Mouse (Mus musculus) embryonic facial prominence, embryonic 10.5 days (tissue): ENCODE measurements around the gene Thoc7. TPM values are rescaled to one million over a fixed set of nuclear protein-coding genes. Genes with fewer than 3 reads are reported as not detected.
"Not testable (repeated sequence)": the region's sequence is repeated elsewhere in the genome, so short reads cannot be mapped to it uniquely, and the experiment has no call there.

Experiments used
- DNase-seq: peaks from one replicate; pipeline ENCODE4 v3.0.0-alpha.2; 2017; ENCODE audit warnings: low spot score
- H3K27ac ChIP-seq: fragments of 300-500 bp; sonication (generic); replicated peaks from 2 replicates; pipeline ENCODE4 v1.5.1; 2016; ENCODE audit warnings: mild to moderate bottlenecking
- H3K27me3 ChIP-seq: fragments of 300-500 bp; sonication (generic); replicated peaks from 2 replicates; pipeline ENCODE4 v1.6.1; 2016; ENCODE audit warnings: low read depth, mild to moderate bottlenecking; ENCODE audit not compliant: poor library complexity, severe bottlenecking
- H3K36me3 ChIP-seq: fragments of 300-500 bp; sonication (generic); replicated peaks from 2 replicates; pipeline ENCODE4 v1.6.1; 2016; ENCODE audit warnings: mild to moderate bottlenecking, moderate library complexity
- H3K4me1 ChIP-seq: fragments of 300-500 bp; sonication (generic); 2 replicates; pipeline ENCODE4 v1.6.1; 2016
- H3K4me3 ChIP-seq: fragments of 300-500 bp; sonication (generic); 2 replicates; pipeline ENCODE4 v1.5.1; 2016; ENCODE audit warnings: mild to moderate bottlenecking, moderate library complexity
- H3K9me3 ChIP-seq: fragments of 300-500 bp; sonication (generic); 2 replicates; pipeline ENCODE4 v1.6.1; 2016; ENCODE audit warnings: mild to moderate bottlenecking
- WGBS: fragments of 180-500 bp; shearing (Covaris S2); methylation state at CpG from one replicate; pipeline ENCODE4 v1.1.7; 2016; 5-methylcytosine and 5-hydroxymethylcytosine counted together
- polyA plus RNA-seq: library from polyadenylated mRNA; unstranded; fragments of >200 nt; fragmentation: Nextera tagmentation; extraction: Ambion mirVana; gene quantifications from 2 replicates; pipeline ENCODE4 v1.2.1, GENCODE M21; 2016

Thoc7 gene
- polyA plus RNA-seq, 1 experiment from 2014 or later, result 236 TPM

DNA sequence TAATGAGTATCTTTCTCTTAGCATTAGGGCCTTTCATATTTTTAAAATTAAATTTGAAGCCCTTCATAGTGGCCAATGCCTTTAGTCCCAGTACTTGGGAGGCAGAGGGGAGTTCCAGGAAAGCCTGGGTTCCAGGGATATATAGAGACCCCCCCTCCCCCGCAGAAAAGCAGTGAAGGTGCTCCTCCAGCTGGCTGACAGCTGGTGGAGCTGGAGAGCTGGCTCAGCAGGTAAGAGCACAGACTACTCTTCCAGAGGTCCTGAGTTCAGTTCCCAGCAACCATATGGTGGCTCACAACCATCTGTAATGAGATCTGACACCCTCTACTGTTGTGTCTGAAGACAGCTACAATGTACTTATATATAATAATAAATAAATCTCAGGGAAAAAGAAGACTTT is 6.0 kb upstream of the Thoc7 start:
- Histone ChIP-seq H3K4me3 (no peak overlapping the region), H3K27ac (no peak overlapping the region), H3K27me3 (no peaks in the 10 kb centered on the region), H3K36me3 (no peaks in the 10 kb centered on the region), H3K9me3 (no peaks in the 10 kb centered on the region), H3K4me1 (0 out of 2 replicates have a peak, but pooled peaks cover 2% of the 10 kb centered on the region)
- DNase-seq, result no peak
- WGBS, result 39% methylated on average over 1 of the region's 1 CpGs

DNA sequence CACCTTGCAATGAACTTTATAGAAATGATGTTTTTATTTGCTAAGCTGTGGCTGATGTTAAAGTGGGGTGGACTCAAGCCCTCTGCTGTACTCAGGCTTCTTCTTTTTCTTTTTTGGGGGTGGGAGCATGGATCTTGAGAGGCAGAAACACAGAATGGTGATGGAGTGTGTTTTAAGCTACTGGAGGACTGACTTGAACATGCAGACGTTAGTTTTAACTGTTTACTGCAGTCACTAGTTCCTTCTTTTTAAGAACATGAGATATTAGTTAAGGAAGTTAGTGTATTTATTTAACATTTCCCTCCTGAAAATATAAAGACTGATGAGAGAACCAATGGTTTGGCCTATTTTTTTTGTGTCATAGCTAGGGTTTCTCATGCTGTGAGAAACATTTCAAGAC is 1.9 kb upstream of the Thoc7 start:
- H3K27ac ChIP-seq, result no peak overlapping the region
- peaks cover 20% of the 10 kb centered on the region for H3K4me1 ChIP-seq
- no peaks in the 10 kb centered on the region for H3K9me3 ChIP-seq
- DNase-seq, result no peak
- no peaks in the 10 kb centered on the region for H3K36me3 ChIP-seq
- WGBS, result 75% methylated on average over 1 of the region's 1 CpGs
- no peaks in the 10 kb centered on the region for H3K27me3 ChIP-seq
- H3K4me3 ChIP-seq, result no peak overlapping the region

DNA sequence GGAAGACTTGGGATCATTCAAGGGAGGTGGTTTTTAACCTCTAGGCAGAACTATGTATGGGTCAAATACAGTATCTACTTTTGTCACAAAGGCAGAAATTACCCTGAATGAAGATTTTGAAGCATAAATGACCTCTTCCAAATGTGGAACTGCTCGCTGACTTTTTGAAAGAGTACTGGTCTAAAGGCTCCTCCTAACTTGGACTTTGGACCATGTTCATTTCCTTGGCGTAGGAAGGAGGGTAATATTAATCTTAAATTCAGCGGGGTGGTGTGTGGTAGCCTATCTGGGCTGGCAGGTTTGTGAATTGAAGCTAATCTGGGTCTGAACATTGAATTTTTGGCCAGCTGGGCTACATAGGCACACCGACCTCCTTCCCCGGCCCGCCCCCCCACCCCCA is 824 bp upstream of the Thoc7 start:
- Histone ChIP-seq H3K4me1 (peaks cover 25% of the 10 kb centered on the region), H3K27me3 (no peaks in the 10 kb centered on the region), H3K27ac (no peak overlapping the region), H3K36me3 (peaks cover 4% of the 10 kb centered on the region), H3K9me3 (no peaks in the 10 kb centered on the region), H3K4me3 (no peak overlapping the region)
- DNase-seq, result no peak
- 92% methylated on average over 6 of the region's 6 CpGs for WGBS

DNA sequence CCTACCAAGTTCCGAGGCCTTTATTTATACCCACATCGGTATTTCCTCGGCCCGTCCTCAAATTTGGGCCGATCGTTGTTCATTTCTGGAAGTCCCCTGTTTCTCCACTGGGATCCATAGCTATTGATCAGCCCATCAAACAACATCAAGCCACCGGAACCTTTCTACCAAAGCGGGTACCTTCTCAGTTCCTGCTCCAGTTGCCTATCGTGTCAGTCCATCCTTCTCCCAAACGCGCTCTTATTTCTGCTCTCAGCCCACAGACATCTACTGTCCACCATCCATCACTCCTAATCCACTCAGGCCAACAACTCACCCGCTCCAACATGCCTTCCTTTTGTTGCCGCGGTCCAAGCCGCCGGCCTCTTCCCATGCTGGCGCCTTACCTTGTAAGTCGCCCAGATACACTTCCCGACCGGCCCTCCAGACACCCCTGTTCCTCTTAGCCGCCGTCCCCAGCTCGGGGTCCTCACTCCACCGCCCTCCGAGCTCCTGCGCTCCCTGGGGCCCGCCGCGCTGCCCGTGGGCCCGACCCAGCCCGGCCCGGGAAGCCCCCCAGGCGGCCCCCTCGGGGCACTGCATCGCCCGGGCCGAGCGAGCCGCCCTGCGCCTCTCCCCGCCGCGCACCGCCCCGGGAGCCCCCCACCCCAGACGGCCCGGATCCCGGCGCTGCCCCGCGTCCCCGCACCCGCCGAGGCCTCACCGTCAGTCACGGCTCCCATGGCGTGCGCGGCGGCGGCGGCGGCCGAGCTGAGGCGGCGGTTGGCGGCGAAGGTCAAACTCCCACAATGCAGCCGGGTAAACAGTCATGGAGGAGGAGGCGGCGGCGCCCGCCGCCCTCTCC is 948 bp downstream of the Thoc7 start:
- Histone ChIP-seq H3K27ac (peak overlapping the region; percentile 100), H3K27me3 (no peaks in the 10 kb centered on the region), H3K4me1 (peaks cover 25% of the 10 kb centered on the region), H3K36me3 (peaks cover 16% of the 10 kb centered on the region), H3K9me3 (no peaks in the 10 kb centered on the region), H3K4me3 (peak overlapping the region; percentile 94)
- under 1% methylated on average over 75 of the region's 75 CpGs for WGBS
- DNase-seq, result peak; percentile 82

DNA sequence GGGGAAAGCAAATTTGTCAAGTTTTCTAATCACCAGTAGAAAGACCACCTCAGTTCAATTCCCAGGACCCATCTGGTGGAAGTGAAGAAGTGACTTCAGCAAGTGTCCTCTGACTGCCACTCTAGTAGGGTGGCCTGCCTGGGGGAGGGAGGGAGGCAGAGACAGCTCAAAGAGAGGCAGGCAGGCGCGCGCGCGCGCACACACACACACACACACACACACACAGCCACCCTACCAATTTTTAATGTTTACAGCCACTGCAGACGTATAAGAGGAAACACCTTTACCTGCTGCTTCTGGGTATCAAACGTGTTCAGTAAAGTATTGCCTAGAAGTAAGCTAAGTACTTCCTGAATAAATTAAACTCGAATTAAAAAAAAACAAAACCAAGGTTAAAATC is 1.6 kb downstream of the Thoc7 start:
- Histone ChIP-seq H3K27ac (peak overlapping the region; percentile 100), H3K4me1 (peaks cover 25% of the 10 kb centered on the region), H3K4me3 (peak overlapping the region; percentile 94), H3K9me3 (no peaks in the 10 kb centered on the region), H3K36me3 (peaks cover 23% of the 10 kb centered on the region), H3K27me3 (no peaks in the 10 kb centered on the region)
- 0% methylated on average over 9 of the region's 9 CpGs for WGBS
- DNase-seq, result peak; percentile 72

DNA sequence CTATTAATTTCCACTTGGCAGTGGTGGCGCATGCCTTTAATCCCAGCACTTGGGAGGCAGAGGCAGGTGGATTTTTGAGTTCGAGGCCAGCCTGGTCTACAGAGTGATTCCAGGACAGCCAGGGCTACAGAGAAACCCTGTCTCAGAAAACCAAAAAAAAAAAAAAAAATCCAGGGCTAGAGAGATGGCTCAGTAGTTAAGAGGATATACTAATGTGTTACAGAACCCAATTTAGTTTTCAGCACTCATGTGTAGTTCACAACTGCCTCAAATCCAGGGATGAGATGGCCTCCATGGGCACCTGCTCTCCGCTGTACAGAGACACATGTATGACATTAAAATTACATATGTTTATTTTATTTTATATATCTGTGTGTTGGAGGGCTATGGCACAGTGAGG is 9.5 kb downstream of the Thoc7 start:
- not testable (repeated sequence) for H3K4me3 ChIP-seq, DNase-seq, H3K27ac ChIP-seq, H3K9me3 ChIP-seq, H3K27me3 ChIP-seq, H3K4me1 ChIP-seq
- WGBS, result 97% methylated on average over 3 of the region's 3 CpGs
- H3K36me3 ChIP-seq, result peaks cover 89% of the 10 kb centered on the region

DNA sequence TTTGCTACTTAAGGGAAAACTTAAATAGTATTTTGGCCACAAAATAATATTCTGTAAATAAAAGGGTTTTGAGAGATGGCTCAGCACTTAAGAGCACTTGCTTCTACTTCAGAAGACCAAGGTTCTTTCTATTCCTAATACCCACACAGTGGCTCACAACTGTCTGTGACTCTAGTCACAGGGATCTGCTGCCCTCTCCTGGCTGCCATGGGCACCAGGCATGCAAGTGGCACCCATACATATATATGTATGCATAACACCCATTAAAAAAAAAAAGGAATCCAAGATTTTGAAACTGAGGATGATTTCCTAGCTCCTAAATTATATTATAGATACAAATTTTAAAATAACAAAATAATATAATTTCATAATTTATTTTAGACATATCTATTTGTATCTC is 11.3 kb downstream of the Thoc7 start:
- H3K4me3 ChIP-seq, result no peak overlapping the region
- H3K27me3 ChIP-seq, result no peaks in the 10 kb centered on the region
- H3K4me1 ChIP-seq, result no peaks in the 10 kb centered on the region
- peaks cover 82% of the 10 kb centered on the region for H3K36me3 ChIP-seq
- H3K27ac ChIP-seq, result no peak overlapping the region
- H3K9me3 ChIP-seq, result no peaks in the 10 kb centered on the region
- DNase-seq, result peak; percentile 33

DNA sequence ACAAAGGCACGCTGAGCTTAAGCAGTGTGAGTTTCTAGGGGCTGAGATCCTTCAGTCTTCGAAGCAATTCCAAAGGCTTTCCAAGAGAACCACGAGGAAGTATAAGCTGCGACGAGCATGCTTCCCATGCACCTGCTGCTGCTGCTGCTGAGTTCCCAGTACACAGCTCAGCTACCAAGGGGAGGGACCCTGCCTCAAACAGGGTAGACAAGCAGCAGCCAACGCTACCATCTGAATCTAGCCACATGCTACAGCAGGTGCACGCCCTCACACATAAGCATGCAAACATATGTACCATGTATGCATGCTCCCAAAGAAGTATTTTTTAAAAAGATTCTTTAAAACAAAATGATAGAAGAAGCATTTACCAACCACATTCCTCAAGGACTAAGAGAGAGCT is 13.3 kb downstream of the Thoc7 start:
- Histone ChIP-seq H3K4me1 (no peaks in the 10 kb centered on the region), H3K27me3 (no peaks in the 10 kb centered on the region), H3K36me3 (peaks cover 67% of the 10 kb centered on the region), H3K9me3 (no peaks in the 10 kb centered on the region), H3K4me3 (no peak overlapping the region), H3K27ac (no peak overlapping the region)
- no peak for DNase-seq
- WGBS, result 92% methylated on average over 7 of the region's 7 CpGs

DNA sequence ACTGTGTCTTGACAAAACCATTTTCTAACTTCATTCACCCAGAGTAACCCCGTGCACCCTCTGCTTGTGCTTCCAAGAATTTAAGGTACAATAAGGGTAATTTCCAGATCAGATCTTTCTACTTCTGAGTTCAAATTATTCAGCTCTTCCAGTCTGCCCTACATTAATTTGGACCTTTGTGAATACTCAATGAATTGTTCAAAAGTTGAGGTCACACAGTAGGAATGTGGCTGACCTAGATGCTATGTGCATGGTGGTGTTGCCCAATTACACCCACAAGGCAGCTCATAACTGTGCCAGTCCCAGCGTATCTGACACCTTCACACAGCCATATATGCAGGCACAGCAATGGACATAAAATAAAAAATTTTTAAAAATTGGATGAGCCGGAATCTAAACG is 17.0 kb downstream of the Thoc7 start:
- H3K4me3 ChIP-seq, result no peak overlapping the region
- no peak for DNase-seq
- no peaks in the 10 kb centered on the region for H3K9me3 ChIP-seq
- no peak overlapping the region for H3K27ac ChIP-seq
- H3K4me1 ChIP-seq, result no peaks in the 10 kb centered on the region
- no peaks in the 10 kb centered on the region for H3K27me3 ChIP-seq
- 86% methylated on average over 4 of the region's 4 CpGs for WGBS
- peaks cover 31% of the 10 kb centered on the region for H3K36me3 ChIP-seq

DNA sequence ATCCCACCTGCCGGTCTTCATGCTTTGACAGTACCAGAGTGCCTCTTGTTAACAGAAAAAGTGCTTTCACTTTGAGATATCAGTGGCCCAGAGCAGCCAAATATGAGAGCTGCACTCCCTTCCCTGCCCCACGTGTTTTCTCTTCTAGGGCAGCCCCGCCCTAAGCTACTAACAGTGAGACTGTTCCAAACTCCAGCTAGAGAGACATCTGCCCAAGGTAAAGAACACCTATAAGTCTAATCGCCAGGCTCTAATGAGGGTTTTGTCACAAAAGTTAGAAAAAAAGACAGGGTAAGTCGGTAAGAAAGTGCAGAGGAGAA is 27.6 kb downstream of the Thoc7 start:
- peak overlapping the region; percentile 49 for H3K4me3 ChIP-seq

DNA sequence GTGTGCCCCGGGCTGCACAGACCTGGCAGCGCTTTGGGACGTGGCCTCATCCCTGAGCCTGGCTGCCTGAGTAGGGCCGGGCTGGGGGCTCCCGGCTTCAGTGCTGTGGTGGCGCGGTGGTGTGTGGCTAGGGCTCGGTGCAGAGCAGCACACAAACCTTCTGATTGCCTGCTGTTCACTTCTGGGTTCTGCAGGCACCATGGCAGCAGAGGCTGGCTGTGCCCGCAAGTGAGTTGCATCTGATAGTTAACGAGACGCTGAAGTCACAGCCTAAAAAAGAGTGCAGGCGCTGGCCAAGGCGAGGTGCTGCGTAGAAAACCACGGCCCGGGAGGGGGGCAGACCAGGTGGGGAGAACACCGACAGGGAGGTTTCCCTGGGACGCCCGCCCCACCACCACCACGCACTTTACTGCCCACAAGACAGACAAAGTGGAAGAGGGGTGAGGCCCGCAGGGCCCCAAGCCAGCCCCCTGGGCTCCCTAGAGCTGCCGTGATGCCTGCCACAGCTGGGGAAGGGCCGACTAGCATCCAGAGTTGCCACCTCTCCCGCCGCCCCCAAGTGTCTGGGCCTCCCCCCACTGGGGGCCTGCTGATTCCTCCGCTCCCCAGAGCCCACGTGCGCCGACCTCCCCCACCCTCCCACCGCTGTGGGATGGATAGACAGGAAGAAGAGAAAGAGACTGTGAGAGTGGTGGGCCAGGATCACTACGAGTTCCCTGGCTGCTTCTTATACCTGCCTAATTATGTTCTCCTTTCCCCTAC is 28.2 kb downstream of the Thoc7 start:
- WGBS, result 34% methylated on average over 31 of the region's 31 CpGs
- no peaks in the 10 kb centered on the region for H3K36me3 ChIP-seq
- H3K4me1 ChIP-seq, result peaks cover 8% of the 10 kb centered on the region
- no peaks in the 10 kb centered on the region for H3K27me3 ChIP-seq
- peak overlapping the region; percentile 72 for H3K27ac ChIP-seq
- DNase-seq, result peak; percentile 31
- peaks cover 18% of the 10 kb centered on the region for H3K9me3 ChIP-seq
- H3K4me3 ChIP-seq, result peak overlapping the region; percentile 49

More for the DNA sequence above, 27.6 kb downstream of the Thoc7 start:
- no peaks in the 10 kb centered on the region for H3K27me3 ChIP-seq
- no peaks in the 10 kb centered on the region for H3K36me3 ChIP-seq
- peaks cover 18% of the 10 kb centered on the region for H3K9me3 ChIP-seq
- 47% methylated on average over 5 of the region's 5 CpGs for WGBS
- H3K27ac ChIP-seq, result no peak overlapping the region
- no peak for DNase-seq
- peaks cover 8% of the 10 kb centered on the region for H3K4me1 ChIP-seq

DNA sequence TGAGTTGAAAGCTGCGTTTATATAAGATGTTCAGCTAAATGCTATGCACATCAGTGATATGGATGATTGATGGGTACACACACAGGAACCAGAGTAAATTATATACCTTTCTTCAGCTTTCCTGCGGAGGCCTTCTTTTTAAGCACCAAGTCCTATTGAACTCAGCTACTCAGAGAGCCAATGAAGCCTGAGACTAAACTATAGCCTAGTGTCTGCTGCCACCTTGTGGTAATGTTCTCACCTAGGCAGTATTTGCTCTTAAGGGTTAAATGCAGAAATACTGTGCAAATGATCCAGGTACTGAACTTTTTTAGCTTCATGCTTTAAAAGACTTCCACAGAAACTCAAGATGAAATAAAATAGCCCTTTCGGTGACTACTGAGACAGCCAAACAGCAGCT is 44.0 kb downstream of the Thoc7 start:
- WGBS, result 47% methylated on average over 3 of the region's 3 CpGs
- no peak overlapping the region for H3K4me3 ChIP-seq
- no peaks in the 10 kb centered on the region for H3K4me1 ChIP-seq
- no peaks in the 10 kb centered on the region for H3K27me3 ChIP-seq
- H3K36me3 ChIP-seq, result no peaks in the 10 kb centered on the region
- H3K27ac ChIP-seq, result no peak overlapping the region
- H3K9me3 ChIP-seq, result no peaks in the 10 kb centered on the region
- peak; percentile 70 for DNase-seq

DNA sequence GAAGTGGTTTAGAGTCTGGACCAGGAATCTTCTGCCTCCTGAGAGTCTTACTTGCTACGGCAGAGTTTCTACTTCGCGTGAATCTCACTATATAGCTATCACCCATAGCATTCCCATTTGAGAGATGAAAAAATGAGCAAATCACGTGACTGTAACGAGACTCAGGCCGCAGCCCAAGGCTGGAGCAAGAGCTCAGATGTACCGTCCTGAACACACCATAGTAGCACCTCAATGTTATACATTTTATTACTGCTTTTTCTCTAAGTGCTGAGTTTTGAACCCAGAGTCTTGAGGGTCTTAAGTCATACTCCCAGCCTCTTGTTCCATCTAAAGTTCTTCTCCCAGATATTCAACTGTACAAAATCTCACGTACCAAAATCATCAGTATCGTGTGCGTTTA is 44.4 kb downstream of the Thoc7 start:
- Histone ChIP-seq H3K9me3 (no peaks in the 10 kb centered on the region), H3K27me3 (no peaks in the 10 kb centered on the region), H3K4me1 (no peaks in the 10 kb centered on the region), H3K4me3 (no peak overlapping the region), H3K36me3 (no peaks in the 10 kb centered on the region), H3K27ac (no peak overlapping the region)
- WGBS, result 89% methylated on average over 10 of the region's 10 CpGs
- DNase-seq, result no peak
